Mouse (Mus musculus): ENCODE measurements around the gene Pde4c. TPM values are rescaled to one million over a fixed set of nuclear protein-coding genes. Genes with fewer than 3 reads are reported as not detected.

The Pde4c gene
- total RNA-seq, 2 experiments from 2014 or later, result 0.49 to 0.61 TPM

- intact Hi-C loops (cut with DNase I), result no loop called here
- DNase-seq (ENCODE audit: extremely low spot score in 1 of 2, low spot score in 2 of 2), result peak in 1 of 2 experiments; percentile 27
These were observed 21.3 kb downstream of the Pde4c start for GRCm38 (mm10) chr8:70744806-70745205.

- DNase-seq (ENCODE audit: extremely low spot score in 1 of 2, low spot score in 2 of 2), result peak in 1 of 2 experiments; percentile 23
- intact Hi-C loops (cut with DNase I), result no loop called here
These were observed 22.2 kb downstream of the Pde4c start for GRCm38 (mm10) chr8:70745691-70746220.

DNA sequence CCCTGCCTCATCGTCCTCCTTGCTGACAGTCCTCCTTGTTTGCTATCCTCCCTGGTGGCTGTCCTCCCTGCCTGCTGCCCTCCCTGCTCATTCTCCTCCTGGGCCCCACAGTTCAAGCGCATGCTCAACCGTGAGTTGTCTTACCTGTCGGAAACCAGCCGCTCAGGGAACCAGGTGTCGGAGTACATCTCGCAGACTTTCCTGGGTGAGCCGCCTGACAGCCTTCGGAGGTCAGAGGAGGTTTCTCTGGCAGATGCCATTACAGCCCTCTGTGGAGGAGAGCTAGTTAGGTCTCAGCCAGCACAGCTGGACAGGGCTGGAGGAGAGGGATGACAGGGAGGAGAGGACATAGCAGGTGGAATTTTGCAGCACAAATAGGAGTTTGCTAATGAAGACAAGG lies 23.2 kb downstream of the Pde4c start:
- intact Hi-C loops (cut with DNase I), result no loop called here
- peak in 1 of 2 experiments; percentile 32 for DNase-seq (ENCODE audit: extremely low spot score in 1 of 2, low spot score in 2 of 2)

- peak in 1 of 2 experiments; percentile 26 for DNase-seq (ENCODE audit: extremely low spot score in 1 of 2, low spot score in 2 of 2)
- intact Hi-C loops (cut with DNase I), result no loop called here
These were observed 23.8 kb downstream of the Pde4c start for GRCm38 (mm10) chr8:70747211-70747890.

- intact Hi-C loops (cut with DNase I), result no loop called here
- DNase-seq (ENCODE audit: extremely low spot score in 1 of 2, low spot score in 2 of 2), result peak in 1 of 2 experiments; percentile 17
These were observed 25.0 kb downstream of the Pde4c start for GRCm38 (mm10) chr8:70748246-70749096.

- DNase-seq (ENCODE audit: extremely low spot score in 1 of 2, low spot score in 2 of 2), result peak in 1 of 2 experiments; percentile 33
- intact Hi-C loops (cut with DNase I), result no loop called here
These were observed 25.7 kb downstream of the Pde4c start for GRCm38 (mm10) chr8:70749097-70749674.

DNA sequence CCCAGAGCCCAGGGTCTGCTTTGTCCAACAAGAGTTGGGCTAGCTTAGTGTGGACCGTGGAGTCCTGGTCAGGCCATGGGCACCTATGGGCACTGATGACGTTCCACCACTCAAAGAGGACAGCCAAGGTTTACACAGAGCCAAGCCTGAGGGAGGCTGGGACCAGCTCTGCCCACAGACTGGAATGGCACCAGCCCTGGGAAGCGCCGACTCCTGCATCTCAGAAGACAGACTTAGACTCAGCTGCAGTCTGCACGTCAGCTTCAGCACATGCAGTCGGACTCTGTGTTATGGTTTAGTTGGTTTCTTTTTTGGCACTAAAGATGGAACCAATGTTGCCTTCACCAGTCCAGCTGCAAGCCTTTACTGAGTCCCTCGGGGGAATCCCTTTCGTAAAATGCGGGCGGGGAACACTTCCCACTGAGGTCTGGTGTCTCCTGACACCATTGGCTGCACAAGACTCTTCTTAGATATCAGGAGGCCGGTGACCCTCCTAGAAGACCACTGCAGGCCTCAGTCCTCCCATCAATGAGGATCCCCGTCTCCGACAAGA lies 26.7 kb downstream of the Pde4c start:
- intact Hi-C loops (cut with DNase I), result no loop called here
- DNase-seq (ENCODE audit: extremely low spot score in 1 of 2, low spot score in 2 of 2), result peak in 1 of 2 experiments; percentile 22

- intact Hi-C loops (cut with DNase I), result loop anchor here (2.0 kb wide), 1 partner anchor 31 kb away; no protein-coding TSS in a partner anchor
- peak in 1 of 2 experiments; percentile 79 for DNase-seq (ENCODE audit: extremely low spot score in 1 of 2, low spot score in 2 of 2)
These were observed 28.7 kb downstream of the Pde4c start for GRCm38 (mm10) chr8:70752000-70752764.

DNA sequence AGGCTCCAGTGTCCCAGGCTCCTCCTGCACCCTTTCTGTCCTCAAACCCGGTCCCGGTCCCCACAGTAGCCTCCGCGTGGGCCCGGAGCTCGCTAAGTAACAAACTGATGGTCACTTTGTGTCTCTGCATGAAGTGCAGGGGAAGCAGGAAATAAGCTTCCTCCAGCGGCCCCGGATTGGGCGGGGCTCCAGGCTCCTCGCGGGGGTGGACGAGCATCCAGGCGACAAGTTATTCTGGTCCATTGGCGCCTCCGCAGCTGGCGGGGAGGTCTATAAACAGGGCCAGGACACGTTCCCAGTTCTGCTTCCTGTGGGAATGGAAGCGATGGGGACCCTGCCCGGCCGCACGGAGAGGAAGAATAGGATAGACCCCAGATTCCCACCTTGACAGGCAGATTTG lies 29.6 kb downstream of the Pde4c start:
- peak in 1 of 2 experiments; percentile 94 for DNase-seq (ENCODE audit: extremely low spot score in 1 of 2, low spot score in 2 of 2)
- intact Hi-C loops (cut with DNase I), result loop anchor here (2.0 kb wide), 1 partner anchor 32 kb away; no protein-coding TSS in a partner anchor

GRCm38 (mm10) chr8:70754043-70754870 lies 30.7 kb downstream of the Pde4c start, which contains the start of gene Rab3a:
Rab3a (plus strand) TSS chr8:70754679.
- intact Hi-C loops (cut with DNase I), result no loop called here
- peak; percentile 98 for DNase-seq (ENCODE audit: extremely low spot score in 1 of 2, low spot score in 2 of 2)

GRCm38 (mm10) chr8:70754871-70755660 lies 31.5 kb downstream of the Pde4c start:
- DNase-seq (ENCODE audit: extremely low spot score in 1 of 2, low spot score in 2 of 2), result peak; percentile 79 to 90
- intact Hi-C loops (cut with DNase I), result no loop called here

- DNase-seq (ENCODE audit: extremely low spot score in 1 of 2, low spot score in 2 of 2), result peak; percentile 4 to 47
- intact Hi-C loops (cut with DNase I), result no loop called here
These were observed 32.3 kb downstream of the Pde4c start for GRCm38 (mm10) chr8:70755661-70756475.

DNA sequence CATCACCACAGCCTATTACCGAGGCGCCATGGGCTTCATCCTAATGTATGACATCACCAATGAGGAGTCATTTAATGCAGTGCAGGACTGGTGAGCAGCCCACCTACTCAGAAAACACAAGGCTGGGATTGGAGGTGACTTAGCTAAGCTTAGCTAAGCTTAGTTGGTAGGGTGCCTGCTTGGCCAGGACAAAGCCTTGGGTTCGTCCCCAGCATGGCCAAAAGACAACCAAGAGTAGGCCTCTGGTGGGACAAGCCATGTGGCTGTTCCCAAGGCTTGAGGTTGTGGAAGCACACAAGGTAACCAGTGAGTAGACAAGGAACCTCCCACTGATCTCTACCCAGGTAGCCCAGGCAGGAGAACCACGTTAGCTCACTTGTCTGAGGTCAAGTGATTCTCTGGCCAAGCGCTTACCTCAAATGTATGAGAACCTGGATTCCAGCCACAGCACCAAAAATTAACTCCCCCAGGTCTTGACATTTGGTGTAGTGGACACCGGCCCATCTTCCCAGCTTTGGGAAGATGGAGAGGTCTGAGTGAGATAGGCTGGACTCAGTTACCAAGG lies 33.0 kb downstream of the Pde4c start:
- intact Hi-C loops (cut with DNase I), result no loop called here
- DNase-seq (ENCODE audit: extremely low spot score in 1 of 2, low spot score in 2 of 2), result peak; percentile 3 to 22

DNA sequence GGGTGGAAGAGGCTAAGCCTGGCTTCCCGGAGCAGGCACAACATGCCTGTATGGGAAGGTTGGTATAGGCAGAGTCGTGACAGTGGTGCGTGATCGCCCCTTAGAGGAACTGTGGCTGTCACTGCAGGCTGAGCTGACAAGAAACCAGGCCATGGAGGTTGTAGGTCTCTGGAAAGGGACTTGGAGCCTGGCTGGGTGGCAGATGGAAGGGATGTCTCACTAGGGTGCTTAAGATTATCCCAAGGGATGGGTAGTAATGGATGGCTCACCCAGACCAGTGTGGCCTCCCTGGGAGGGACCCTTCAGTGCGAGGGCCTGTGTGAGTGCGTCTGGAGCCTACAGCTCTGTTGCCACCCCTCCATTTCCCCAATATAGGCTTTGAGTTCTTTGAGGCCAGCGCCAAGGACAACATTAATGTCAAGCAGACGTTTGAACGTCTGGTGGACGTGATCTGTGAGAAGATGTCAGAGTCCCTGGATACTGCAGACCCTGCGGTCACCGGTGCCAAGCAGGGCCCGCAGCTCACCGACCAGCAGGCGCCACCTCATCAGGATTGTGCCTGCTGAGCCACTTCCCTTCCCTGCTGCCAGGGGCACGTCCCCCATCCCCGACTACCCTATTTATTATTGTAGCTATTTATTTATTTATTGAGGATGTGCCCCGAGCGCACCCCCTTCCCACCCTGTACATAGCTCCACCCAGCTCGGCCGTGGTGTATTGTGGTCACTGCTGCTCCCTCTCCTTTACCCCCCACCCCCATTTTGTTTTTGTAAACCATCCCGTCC lies 34.2 kb downstream of the Pde4c start:
- intact Hi-C loops (cut with DNase I), result no loop called here
- DNase-seq (ENCODE audit: extremely low spot score in 1 of 2, low spot score in 2 of 2), result peak in 1 of 2 experiments; percentile 61

- intact Hi-C loops (cut with DNase I), result no loop called here
- no peak for DNase-seq (ENCODE audit: extremely low spot score in 1 of 2, low spot score in 2 of 2)
These were observed 34.7 kb downstream of the Pde4c start for GRCm38 (mm10) chr8:70758308-70758615.

Data from left cerebral cortex, postnatal 10 days (tissue).